Mouse (Mus musculus) neural tube, embryonic 14.5 days (tissue): ENCODE measurements around the gene Ptpre. TPM values are rescaled to one million over a fixed set of nuclear protein-coding genes. Genes with fewer than 3 reads are reported as not detected.

ENCODE experiments used
- microRNA counts: library from miRNA; unstranded; fragments of <30 nt; microRNA quantifications from one replicate; lab custom pipeline; 2016
- microRNA-seq: library from miRNA; unstranded; fragments of <30 nt; microRNA quantifications from one replicate; pipeline ENCODE4, GENCODE M21; 2016
- polyA plus RNA-seq: library from polyadenylated mRNA; unstranded; fragments of >200 nt; fragmentation: Nextera tagmentation; extraction: Ambion mirVana; gene quantifications from 2 replicates; pipeline ENCODE4 v1.2.1, GENCODE M21; 2014

Ptpre gene
- polyA plus RNA-seq, 1 experiment from 2014 or later: 15.4 TPM

MicroRNA genes within 50 kb of the gene (microRNA counts, 519-probe panel; counts per million panel counts)
- not detected for microRNA mmu-miR-1962 (lab: Ali Mortazavi, UCI)

Small RNA genes lying within 50 kb of the gene (microRNA-seq; reads per million reads assigned to microRNA genes)
- gene Mir1962: not detected

Other genes with a start within 250 kb of the Ptpre start
- gene Foxi2, start 127.2 kb upstream of the Ptpre start, polyA plus RNA-seq: not detected in 2 replicates
- gene Clrn3, start 8.8 kb upstream of the Ptpre start, polyA plus RNA-seq: 0.08 TPM in 1 of 2 replicates, not detected in the other
- 3.7 and 5.3 TPM in 2 replicates for gene Mki67, start 178.9 kb downstream of the Ptpre start, polyA plus RNA-seq